Mouse (Mus musculus): ENCODE measurements around the gene Lsamp. TPM values are rescaled to one million over a fixed set of nuclear protein-coding genes. Genes with fewer than 3 reads are reported as not detected.

Gene Lsamp
- polyA plus RNA-seq, 1 experiment from 2014 or later, result 21.5 TPM

DNA sequence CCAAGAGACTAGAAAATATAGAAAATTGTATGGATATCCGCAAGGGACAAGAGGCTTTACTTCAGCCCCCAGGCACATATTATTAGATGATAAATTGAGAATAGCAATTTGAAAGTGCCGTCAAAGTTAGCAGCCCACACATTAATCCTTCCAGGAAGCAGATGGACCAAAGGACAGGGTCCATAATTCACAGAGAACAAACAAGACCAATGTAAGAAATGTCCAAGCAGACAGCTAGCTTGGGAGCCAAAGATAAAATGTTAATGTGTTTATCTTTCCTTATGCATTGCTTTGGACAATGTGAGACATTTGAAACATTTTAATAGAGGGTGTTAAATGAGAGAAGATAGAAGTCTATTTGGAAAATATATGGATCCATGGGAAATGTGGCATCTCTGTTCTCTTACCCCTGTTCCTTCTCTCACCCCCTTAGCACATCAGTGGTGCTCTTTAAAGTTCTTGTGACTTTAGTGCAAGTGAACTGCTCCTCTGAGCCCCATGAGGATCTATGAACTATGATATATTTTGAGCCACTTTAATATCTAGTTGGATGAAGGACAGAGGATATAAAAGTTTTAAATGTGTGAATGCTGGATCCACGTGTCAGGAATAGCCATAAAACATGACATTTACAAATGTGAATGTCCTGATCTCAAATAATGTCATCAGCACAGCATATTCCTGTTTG lies 1952.9 kb downstream of the Lsamp start:
- no peak overlapping the region for H3K27ac ChIP-seq (ENCODE audit: low read depth, low read length)
- ATAC-seq (replicated peaks; ENCODE audit: low FRiP score) (no peak), DNase-seq (ENCODE audit: low spot score) (no peak)
- H3K4me2 ChIP-seq (ENCODE audit: low read depth, low read length, severe bottlenecking), result no peak overlapping the region
- H3K9me3 ChIP-seq (ENCODE audit: control insufficient read depth, low read length), result no peaks in the 10 kb centered on the region
- H3K4me3 ChIP-seq (ENCODE audit: low read depth, low read length), result no peak overlapping the region
- H3K36me3 ChIP-seq (ENCODE audit: control insufficient read depth, insufficient read depth, low read length), result no peaks in the 10 kb centered on the region
- H3K4me1 ChIP-seq (replicated peaks; ENCODE audit: control insufficient read depth, insufficient read depth, low read length), result no peaks in the 10 kb centered on the region
- 90% methylated on average over 3 of the region's 3 CpGs for WGBS
- no peak overlapping the region for H3K9ac ChIP-seq (ENCODE audit: low read length)
- H3K27me3 ChIP-seq (ENCODE audit: control insufficient read depth, insufficient read depth, low read length), result no peaks in the 10 kb centered on the region

DNA sequence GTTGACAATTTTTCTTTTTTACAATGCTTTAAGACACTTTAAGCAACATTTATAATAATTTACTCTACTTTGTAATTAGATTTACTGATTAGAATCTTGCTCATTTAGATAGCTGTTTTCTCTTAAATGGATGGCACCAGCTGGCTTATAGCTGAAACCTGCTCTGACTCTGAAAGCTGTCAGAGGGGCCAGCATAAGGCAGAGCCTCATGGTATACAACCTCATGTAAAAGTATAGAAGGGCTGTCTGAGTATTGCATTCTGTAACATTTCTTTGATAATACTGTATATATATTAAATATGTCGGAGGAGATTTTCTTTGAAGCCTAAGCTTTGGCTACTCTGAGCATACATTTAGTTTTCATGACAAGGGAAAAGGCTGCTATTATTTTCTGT lies 1953.4 kb downstream of the Lsamp start:
- Histone ChIP-seq H3K27me3 (ENCODE audit: control insufficient read depth, insufficient read depth, low read length) (no peaks in the 10 kb centered on the region), H3K4me3 (ENCODE audit: low read depth, low read length) (no peak overlapping the region), H3K27ac (ENCODE audit: low read depth, low read length) (no peak overlapping the region), H3K36me3 (ENCODE audit: control insufficient read depth, insufficient read depth, low read length) (no peaks in the 10 kb centered on the region), H3K9me3 (ENCODE audit: control insufficient read depth, low read length) (no peaks in the 10 kb centered on the region), H3K4me2 (ENCODE audit: low read depth, low read length, severe bottlenecking) (no peak overlapping the region), H3K4me1 (replicated peaks; ENCODE audit: control insufficient read depth, insufficient read depth, low read length) (no peaks in the 10 kb centered on the region), H3K9ac (ENCODE audit: low read length) (no peak overlapping the region)
- no peak for DNase-seq (ENCODE audit: low spot score)
- 92% methylated on average over 1 of the region's 1 CpGs for WGBS
- ATAC-seq (replicated peaks; ENCODE audit: low FRiP score), result no peak

DNA sequence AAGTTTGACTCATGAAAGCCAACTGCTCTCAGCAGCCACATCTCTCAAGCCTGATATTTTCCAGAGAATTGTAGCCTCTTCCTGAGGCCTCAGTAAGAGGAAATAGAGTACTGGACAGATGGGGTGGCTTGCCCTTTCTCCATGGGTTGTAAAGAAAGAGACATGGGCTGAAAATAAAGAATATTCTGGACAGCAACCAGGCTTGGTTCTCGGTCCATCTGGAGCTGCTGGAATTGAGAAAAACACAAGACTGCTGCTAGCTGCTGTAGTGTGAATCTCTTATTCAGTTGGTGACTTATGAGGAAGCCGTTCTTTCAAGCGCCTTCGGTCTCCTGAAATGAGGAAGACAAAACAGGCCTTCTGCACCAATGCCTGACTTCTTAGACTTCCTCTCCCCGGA lies 1954.1 kb downstream of the Lsamp start:
- H3K9me3 ChIP-seq (ENCODE audit: control insufficient read depth, low read length), result no peaks in the 10 kb centered on the region
- no peak overlapping the region for H3K27ac ChIP-seq (ENCODE audit: low read depth, low read length)
- no peaks in the 10 kb centered on the region for H3K4me1 ChIP-seq (replicated peaks; ENCODE audit: control insufficient read depth, insufficient read depth, low read length)
- WGBS, result 91% methylated on average over 5 of the region's 5 CpGs
- ATAC-seq (replicated peaks; ENCODE audit: low FRiP score) (no peak), DNase-seq (ENCODE audit: low spot score) (no peak)
- no peak overlapping the region for H3K4me2 ChIP-seq (ENCODE audit: low read depth, low read length, severe bottlenecking)
- H3K27me3 ChIP-seq (ENCODE audit: control insufficient read depth, insufficient read depth, low read length), result no peaks in the 10 kb centered on the region
- H3K4me3 ChIP-seq (ENCODE audit: low read depth, low read length), result no peak overlapping the region
- no peaks in the 10 kb centered on the region for H3K36me3 ChIP-seq (ENCODE audit: control insufficient read depth, insufficient read depth, low read length)
- H3K9ac ChIP-seq (ENCODE audit: low read length), result no peak overlapping the region

DNA sequence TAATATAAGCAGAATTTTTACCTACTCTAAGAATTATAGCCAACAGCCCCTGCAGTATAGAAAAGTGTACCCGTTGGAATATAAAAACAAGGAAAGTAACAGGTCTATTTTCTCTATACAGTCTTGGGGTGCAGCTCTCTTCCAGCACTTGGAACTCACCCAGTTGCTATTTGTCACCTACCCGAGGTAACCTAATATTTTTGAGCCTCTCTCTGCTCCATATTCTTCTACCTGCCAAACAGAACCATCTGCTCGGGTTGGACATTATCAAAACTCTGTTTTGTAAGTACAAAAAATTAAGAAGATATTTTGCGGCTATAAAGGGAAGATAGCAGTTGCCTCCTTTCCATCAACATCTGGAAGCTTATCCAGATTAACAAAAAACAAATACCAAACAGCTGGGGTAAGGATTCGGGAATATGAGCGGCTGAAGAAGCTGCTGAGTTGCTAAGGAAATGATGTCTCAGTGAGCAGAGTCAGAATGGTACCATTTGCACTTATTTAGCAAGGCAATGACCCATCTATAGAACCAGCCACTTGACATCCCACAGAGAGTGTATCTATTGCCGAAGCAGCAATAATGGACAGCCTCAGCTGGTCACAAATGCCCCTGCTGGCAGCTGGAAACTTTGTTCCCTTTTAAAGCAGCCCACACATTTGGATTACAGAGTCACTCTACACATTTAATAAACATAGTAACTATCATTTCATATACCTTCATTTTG lies 1957.6 kb downstream of the Lsamp start:
- no peak overlapping the region for H3K9ac ChIP-seq (ENCODE audit: low read length)
- no peaks in the 10 kb centered on the region for H3K4me1 ChIP-seq (replicated peaks; ENCODE audit: control insufficient read depth, insufficient read depth, low read length)
- no peaks in the 10 kb centered on the region for H3K27me3 ChIP-seq (ENCODE audit: control insufficient read depth, insufficient read depth, low read length)
- H3K27ac ChIP-seq (ENCODE audit: low read depth, low read length), result no peak overlapping the region
- no peak overlapping the region for H3K4me2 ChIP-seq (ENCODE audit: low read depth, low read length, severe bottlenecking)
- DNase-seq (ENCODE audit: low spot score) (no peak), ATAC-seq (replicated peaks; ENCODE audit: low FRiP score) (no peak)
- H3K9me3 ChIP-seq (ENCODE audit: control insufficient read depth, low read length), result no peaks in the 10 kb centered on the region
- 85% methylated on average over 7 of the region's 7 CpGs for WGBS
- H3K36me3 ChIP-seq (ENCODE audit: control insufficient read depth, insufficient read depth, low read length), result no peaks in the 10 kb centered on the region
- no peak overlapping the region for H3K4me3 ChIP-seq (ENCODE audit: low read depth, low read length)

DNA sequence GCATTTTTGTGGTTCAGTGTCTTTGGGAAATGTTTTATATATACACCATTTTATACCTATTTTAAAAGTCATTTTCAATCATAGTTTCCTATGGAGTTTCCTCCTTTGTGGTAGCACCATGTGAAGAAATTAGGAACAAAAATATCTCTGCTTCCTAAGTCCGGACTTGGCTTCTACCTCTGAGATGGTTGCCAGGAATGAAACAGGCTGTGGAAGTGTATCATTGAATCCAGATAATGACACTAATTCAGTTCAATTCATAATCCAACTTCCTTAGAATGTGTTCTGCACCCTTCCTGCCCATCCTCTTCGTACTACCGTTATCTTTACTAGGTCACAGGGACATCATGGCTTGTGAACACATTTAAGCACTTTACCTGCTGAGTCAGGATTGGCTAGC lies 1973.7 kb downstream of the Lsamp start:
- Histone ChIP-seq H3K4me2 (ENCODE audit: low read depth, low read length, severe bottlenecking) (no peak overlapping the region), H3K4me1 (replicated peaks; ENCODE audit: control insufficient read depth, insufficient read depth, low read length) (no peaks in the 10 kb centered on the region), H3K27ac (ENCODE audit: low read depth, low read length) (no peak overlapping the region), H3K36me3 (ENCODE audit: control insufficient read depth, insufficient read depth, low read length) (no peaks in the 10 kb centered on the region), H3K27me3 (ENCODE audit: control insufficient read depth, insufficient read depth, low read length) (no peaks in the 10 kb centered on the region), H3K4me3 (ENCODE audit: low read depth, low read length) (no peak overlapping the region), H3K9me3 (ENCODE audit: control insufficient read depth, low read length) (no peaks in the 10 kb centered on the region; the same call in 1 of the 2 replicates), H3K9ac (ENCODE audit: low read length) (no peak overlapping the region)
- ATAC-seq (replicated peaks; ENCODE audit: low FRiP score) (no peak), DNase-seq (ENCODE audit: low spot score) (no peak)
- 97% methylated on average over 3 of the region's 3 CpGs for WGBS

DNA sequence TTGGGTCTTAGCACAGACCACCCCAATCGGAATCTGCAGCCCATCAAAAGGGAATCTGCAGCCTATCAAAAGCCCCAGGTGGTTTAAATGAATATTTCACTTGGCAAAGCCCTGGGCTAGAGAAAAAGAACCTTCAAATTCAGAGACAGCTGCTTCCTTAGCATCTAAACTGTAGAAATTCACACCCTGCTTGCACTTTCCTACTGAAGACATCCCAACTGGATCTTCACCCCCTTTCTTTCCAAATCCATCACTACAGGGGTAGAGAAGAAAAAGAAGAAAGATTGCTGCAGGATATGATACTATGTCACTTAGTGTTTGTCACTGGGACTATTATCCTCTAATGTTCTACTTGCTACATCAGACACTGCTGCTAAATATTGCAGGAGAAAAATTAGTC lies 1981.5 kb downstream of the Lsamp start:
- H3K27me3 ChIP-seq (ENCODE audit: control insufficient read depth, insufficient read depth, low read length), result no peaks in the 10 kb centered on the region
- DNase-seq (ENCODE audit: low spot score), result no peak
- H3K4me3 ChIP-seq (ENCODE audit: low read depth, low read length), result no peak overlapping the region
- WGBS, result 88% methylated on average over 1 of the region's 1 CpGs
- H3K9me3 ChIP-seq (ENCODE audit: control insufficient read depth, low read length), result no peaks in the 10 kb centered on the region
- ATAC-seq (replicated peaks; ENCODE audit: low FRiP score), result no peak
- no peak overlapping the region for H3K27ac ChIP-seq (ENCODE audit: low read depth, low read length)
- H3K9ac ChIP-seq (ENCODE audit: low read length), result no peak overlapping the region
- no peak overlapping the region for H3K4me2 ChIP-seq (ENCODE audit: low read depth, low read length, severe bottlenecking)
- no peaks in the 10 kb centered on the region for H3K4me1 ChIP-seq (replicated peaks; ENCODE audit: control insufficient read depth, insufficient read depth, low read length)
- no peaks in the 10 kb centered on the region for H3K36me3 ChIP-seq (ENCODE audit: control insufficient read depth, insufficient read depth, low read length)

DNA sequence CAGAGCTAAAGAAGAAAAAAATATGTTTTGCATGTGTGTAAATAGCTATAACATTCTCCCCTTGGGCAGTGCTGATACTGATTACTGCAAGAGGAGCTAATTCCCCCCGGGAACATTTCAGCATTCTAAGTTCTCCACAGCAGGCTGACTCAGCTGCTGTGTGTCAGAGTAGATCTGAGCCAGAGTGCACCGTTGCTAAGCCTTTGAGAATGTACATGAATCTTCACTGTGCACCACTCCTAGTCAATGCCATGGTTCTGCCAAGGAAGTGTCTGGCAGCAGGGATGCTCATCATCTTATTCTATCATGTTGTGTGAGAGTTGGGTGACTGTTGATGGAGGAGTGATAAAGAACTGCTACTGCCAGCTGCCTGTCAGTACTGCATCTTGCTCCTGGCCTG lies 1985.1 kb downstream of the Lsamp start:
- WGBS, result 86% methylated on average over 2 of the region's 2 CpGs
- Histone ChIP-seq H3K4me3 (ENCODE audit: low read depth, low read length) (no peak overlapping the region), H3K27ac (ENCODE audit: low read depth, low read length) (no peak overlapping the region), H3K9ac (ENCODE audit: low read length) (no peak overlapping the region), H3K4me1 (replicated peaks; ENCODE audit: control insufficient read depth, insufficient read depth, low read length) (no peaks in the 10 kb centered on the region), H3K9me3 (ENCODE audit: control insufficient read depth, low read length) (no peaks in the 10 kb centered on the region), H3K27me3 (ENCODE audit: control insufficient read depth, insufficient read depth, low read length) (no peaks in the 10 kb centered on the region), H3K4me2 (ENCODE audit: low read depth, low read length, severe bottlenecking) (no peak overlapping the region), H3K36me3 (ENCODE audit: control insufficient read depth, insufficient read depth, low read length) (no peaks in the 10 kb centered on the region)
- DNase-seq (ENCODE audit: low spot score) (no peak), ATAC-seq (replicated peaks; ENCODE audit: low FRiP score) (no peak)

DNA sequence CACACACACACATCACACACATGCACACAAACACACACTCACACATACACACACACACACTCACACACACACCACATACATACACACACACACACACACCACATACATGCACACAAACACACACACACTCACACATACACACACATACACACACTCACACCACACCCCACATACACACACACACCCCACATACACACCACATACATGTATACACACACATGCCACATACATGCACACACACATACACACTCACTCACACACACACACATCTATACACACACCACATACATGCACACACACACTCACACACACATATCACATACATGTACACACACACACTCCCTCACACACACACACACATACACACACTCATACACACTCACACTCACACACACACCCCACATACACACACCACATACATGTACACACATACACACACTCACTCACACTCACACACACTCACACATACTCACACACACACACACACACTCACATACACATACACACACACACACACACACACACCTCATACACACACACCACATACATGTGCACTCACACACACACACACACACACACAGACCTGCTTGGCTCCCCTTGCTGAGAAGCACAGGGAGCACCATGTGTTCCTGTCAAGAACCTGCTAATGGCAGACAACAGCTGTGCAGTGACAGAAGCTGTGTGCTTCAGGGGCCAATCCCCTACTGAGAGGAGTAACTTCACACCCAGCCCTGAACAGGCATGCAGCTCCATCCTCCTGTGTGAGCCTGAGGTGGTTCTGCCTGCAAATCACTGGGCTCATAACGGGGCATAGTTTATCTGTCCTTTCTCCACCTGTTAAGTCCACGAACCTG lies 1990.9 kb downstream of the Lsamp start:
- no peak overlapping the region for H3K27ac ChIP-seq (ENCODE audit: low read depth, low read length)
- H3K4me1 ChIP-seq (replicated peaks; ENCODE audit: control insufficient read depth, insufficient read depth, low read length), result no peaks in the 10 kb centered on the region
- no peaks in the 10 kb centered on the region for H3K36me3 ChIP-seq (ENCODE audit: control insufficient read depth, insufficient read depth, low read length)
- WGBS, result 71% methylated on average over 2 of the region's 2 CpGs
- no peak overlapping the region for H3K4me3 ChIP-seq (ENCODE audit: low read depth, low read length)
- ATAC-seq (replicated peaks; ENCODE audit: low FRiP score) (0 out of 2 replicates have a peak, but pooled peaks have one; percentile 44), DNase-seq (ENCODE audit: low spot score) (no peak)
- no peak overlapping the region for H3K4me2 ChIP-seq (ENCODE audit: low read depth, low read length, severe bottlenecking)
- H3K27me3 ChIP-seq (ENCODE audit: control insufficient read depth, insufficient read depth, low read length), result no peaks in the 10 kb centered on the region
- H3K9me3 ChIP-seq (ENCODE audit: control insufficient read depth, low read length), result no peaks in the 10 kb centered on the region
- no peak overlapping the region for H3K9ac ChIP-seq (ENCODE audit: low read length)

Data from forebrain, embryonic 11.5 days (tissue).